Mouse (Mus musculus) neural tube, embryonic 14.5 days (tissue): ENCODE results near the gene Hecw2. TPM values are rescaled to one million over a fixed set of nuclear protein-coding genes. Genes with fewer than 3 reads are reported as not detected.

Experiments
- ATAC-seq: fragments of 200-750 bp; cut with Nextera tagmentation; 2 replicates; pipeline ENCODE4 v1.8.0; 2017; ENCODE audit warnings: low read depth, mild to moderate bottlenecking, moderate TSS enrichment, moderate library complexity
- H3K27ac ChIP-seq: fragments of 300-500 bp; sonication (generic); 2 replicates; pipeline ENCODE4 v1.5.1; 2014; ENCODE audit warnings: low read depth, mild to moderate bottlenecking, control low read depth, low read length, moderate library complexity, mixed read lengths
- H3K27me3 ChIP-seq: fragments of 300-500 bp; sonication (generic); 2 replicates; pipeline ENCODE4 v1.6.1; 2014; ENCODE audit warnings: low read length; ENCODE audit not compliant: control insufficient read depth, insufficient read depth
- H3K36me3 ChIP-seq: fragments of 300-500 bp; sonication (generic); 2 replicates; pipeline ENCODE4 v1.6.1; 2014; ENCODE audit warnings: low read length, mixed read lengths; ENCODE audit not compliant: control insufficient read depth, insufficient read depth
- H3K4me1 ChIP-seq: fragments of 300-500 bp; sonication (generic); 2 replicates; pipeline ENCODE4 v1.6.1; 2014; ENCODE audit warnings: low read length; ENCODE audit not compliant: control insufficient read depth, insufficient read depth
- H3K4me2 ChIP-seq: fragments of 300-500 bp; sonication (generic); 2 replicates; pipeline ENCODE4 v1.6.1; 2014; ENCODE audit warnings: mild to moderate bottlenecking, low read depth, low read length, control low read depth
- H3K4me3 ChIP-seq: fragments of 300-500 bp; sonication (generic); 2 replicates; pipeline ENCODE4 v1.5.1; 2014; ENCODE audit warnings: low read depth, low read length, control low read depth, mixed read lengths
- H3K9ac ChIP-seq: fragments of 300-500 bp; sonication (generic); replicated peaks from 2 replicates; pipeline ENCODE4 v1.6.1; 2014; ENCODE audit warnings: low read depth, mild to moderate bottlenecking, control low read depth, low read length, mixed read lengths
- H3K9me3 ChIP-seq: fragments of 300-500 bp; sonication (generic); 2 replicates; pipeline ENCODE4 v1.6.1; 2016; ENCODE audit warnings: low read length; ENCODE audit not compliant: control insufficient read depth
- WGBS: fragments of 180-500 bp; shearing (Covaris S2); extraction: QIAGEN DNeasy Blood & Tissue Kit; methylation state at CpG from one replicate; pipeline ENCODE4 v1.1.7; 2014; 5-methylcytosine and 5-hydroxymethylcytosine counted together
- polyA plus RNA-seq: library from polyadenylated mRNA; unstranded; fragments of >200 nt; fragmentation: Nextera tagmentation; extraction: Ambion mirVana; gene quantifications from 2 replicates; pipeline ENCODE4 v1.2.1, GENCODE M21; 2014

The Hecw2 gene
- polyA plus RNA-seq, 1 experiment from 2014 or later, result 10.0 TPM

- no peak overlapping the region for H3K9ac ChIP-seq
- H3K4me2 ChIP-seq, result no peak overlapping the region
- H3K4me3 ChIP-seq, result no peak overlapping the region
- no peaks in the 10 kb centered on the region for H3K4me1 ChIP-seq
- H3K27me3 ChIP-seq, result no peaks in the 10 kb centered on the region
- no peak overlapping the region for H3K27ac ChIP-seq
- 96% methylated on average over 2 of the region's 2 CpGs for WGBS
- no peaks in the 10 kb centered on the region for H3K9me3 ChIP-seq
- no peaks in the 10 kb centered on the region for H3K36me3 ChIP-seq
- ATAC-seq, result no peak
Measured at GRCm38 (mm10) chr1:54176592-54176991, 18.4 kb downstream of the Hecw2 start.

GRCm38 (mm10) chr1:54168014-54168413, 27.0 kb downstream of the Hecw2 start:
- no peaks in the 10 kb centered on the region for H3K27me3 ChIP-seq
- H3K36me3 ChIP-seq, result no peaks in the 10 kb centered on the region
- no peak for ATAC-seq
- no peak overlapping the region for H3K27ac ChIP-seq
- WGBS, result 91% methylated on average over 3 of the region's 3 CpGs
- H3K9ac ChIP-seq, result no peak overlapping the region
- no peaks in the 10 kb centered on the region for H3K9me3 ChIP-seq
- no peak overlapping the region for H3K4me2 ChIP-seq
- H3K4me3 ChIP-seq, result no peak overlapping the region
- no peaks in the 10 kb centered on the region for H3K4me1 ChIP-seq

DNA sequence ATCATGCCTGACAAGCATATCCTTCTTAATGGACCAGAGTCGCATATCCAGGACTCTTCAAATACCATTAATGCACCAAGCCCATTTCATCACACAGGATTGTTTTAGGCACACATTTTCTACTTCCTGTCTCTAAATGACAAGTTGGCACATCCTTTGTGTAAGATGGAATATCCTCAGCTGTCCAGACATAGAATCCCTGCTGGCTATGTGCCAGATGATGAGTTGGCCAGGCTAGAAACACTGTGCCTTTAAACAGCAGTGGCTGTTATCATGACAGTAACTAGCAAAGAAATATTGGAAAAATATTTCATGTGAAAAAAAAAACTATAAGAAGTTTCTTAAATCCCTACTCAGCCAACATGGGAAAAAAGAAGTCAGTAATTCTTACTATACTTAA, 35.4 kb downstream of the Hecw2 start:
- Histone ChIP-seq H3K4me2 (no peak overlapping the region), H3K4me3 (no peak overlapping the region), H3K4me1 (no peaks in the 10 kb centered on the region), H3K36me3 (no peaks in the 10 kb centered on the region), H3K27me3 (no peaks in the 10 kb centered on the region), H3K27ac (no peak overlapping the region), H3K9ac (no peak overlapping the region), H3K9me3 (no peaks in the 10 kb centered on the region)
- no peak for ATAC-seq
- WGBS, result 70% methylated on average over 1 of the region's 1 CpGs

GRCm38 (mm10) chr1:54153216-54153786, 41.7 kb downstream of the Hecw2 start:
- whole genome bisulfite sequencing, result 85% methylated on average over 6 of the region's 6 CpGs
- Histone ChIP-seq H3K27me3 (no peaks in the 10 kb centered on the region), H3K4me1 (no peaks in the 10 kb centered on the region), H3K4me2 (no peak overlapping the region), H3K36me3 (no peaks in the 10 kb centered on the region), H3K4me3 (no peak overlapping the region), H3K9me3 (no peaks in the 10 kb centered on the region), H3K27ac (no peak overlapping the region), H3K9ac (no peak overlapping the region)
- ATAC-seq, result no peak

DNA sequence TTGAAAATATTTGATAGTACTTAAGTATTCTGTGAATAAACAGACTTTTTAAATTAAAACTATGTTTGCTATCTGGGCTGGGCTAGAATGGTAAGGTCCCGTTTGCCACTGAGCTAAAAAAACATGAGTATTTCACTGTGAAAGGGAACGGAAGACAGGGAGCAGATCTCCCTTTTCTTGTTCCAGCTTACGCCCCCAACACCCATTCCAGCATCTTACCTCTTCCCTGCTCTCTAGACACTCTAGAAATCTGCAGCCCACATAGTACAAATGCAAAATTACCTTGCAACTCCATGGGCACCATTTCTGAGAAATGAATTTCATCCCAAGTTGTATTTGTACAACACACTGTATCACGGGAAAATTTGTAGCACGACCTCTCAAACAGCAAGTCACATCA, 49.9 kb downstream of the Hecw2 start:
- no peak for ATAC-seq
- Histone ChIP-seq H3K4me1 (no peaks in the 10 kb centered on the region), H3K9ac (no peak overlapping the region), H3K27me3 (no peaks in the 10 kb centered on the region), H3K9me3 (no peaks in the 10 kb centered on the region), H3K4me3 (no peak overlapping the region), H3K4me2 (no peak overlapping the region), H3K27ac (no peak overlapping the region), H3K36me3 (no peaks in the 10 kb centered on the region)
- WGBS, result 93% methylated on average over 5 of the region's 5 CpGs

- Histone ChIP-seq H3K9ac (no peak overlapping the region), H3K27me3 (no peaks in the 10 kb centered on the region), H3K27ac (peak overlapping the region; percentile 23; the same call in 1 of the 2 replicates), H3K4me3 (no peak overlapping the region), H3K4me1 (0 out of 2 replicates have a peak, but pooled peaks cover 2% of the 10 kb centered on the region), H3K9me3 (no peaks in the 10 kb centered on the region), H3K4me2 (no peak overlapping the region), H3K36me3 (no peaks in the 10 kb centered on the region)
- 55% methylated on average over 4 of the region's 4 CpGs for WGBS
- ATAC-seq, result peak; percentile 54; the same call in 1 of the 2 replicates
Measured at GRCm38 (mm10) chr1:54133802-54134436, 61.0 kb downstream of the Hecw2 start.

DNA sequence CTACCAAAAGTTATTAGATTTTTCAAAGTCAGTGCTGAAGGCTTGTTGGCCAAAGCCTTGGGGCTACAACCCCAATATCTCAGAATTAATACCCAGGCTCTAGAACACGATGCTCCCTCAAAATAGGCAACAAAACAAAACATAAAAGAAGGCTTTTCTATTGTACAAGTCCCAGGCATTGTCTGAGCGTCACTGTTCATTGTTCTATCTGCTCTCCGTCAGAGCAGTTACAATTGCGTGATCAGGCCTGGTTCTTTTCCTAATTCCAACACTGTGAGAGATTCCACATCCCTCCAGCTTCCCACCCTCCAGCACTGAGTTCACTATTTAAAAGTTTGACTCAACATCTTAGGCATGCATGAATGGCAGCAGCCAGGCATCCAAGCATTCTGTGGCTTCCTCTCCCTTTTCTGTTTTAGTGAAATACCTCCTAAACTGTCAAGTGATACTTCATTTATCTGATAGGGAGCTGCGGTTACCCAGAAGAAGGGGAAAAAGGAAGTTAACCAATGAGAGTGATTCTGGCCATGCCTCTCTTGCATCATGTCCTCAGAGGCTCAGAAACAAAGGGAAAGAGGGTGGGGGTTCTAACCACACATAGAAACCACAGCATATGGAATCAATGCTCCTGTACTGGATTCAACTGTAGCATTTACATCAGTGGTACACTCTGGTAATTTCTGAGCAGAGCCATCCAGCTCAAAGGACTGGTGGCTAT, 66.1 kb downstream of the Hecw2 start:
- Histone ChIP-seq H3K9me3 (no peaks in the 10 kb centered on the region), H3K36me3 (no peaks in the 10 kb centered on the region), H3K9ac (no peak overlapping the region), H3K27ac (no peak overlapping the region), H3K4me1 (no peaks in the 10 kb centered on the region), H3K4me2 (no peak overlapping the region), H3K27me3 (no peaks in the 10 kb centered on the region), H3K4me3 (no peak overlapping the region)
- 57% methylated on average over 5 of the region's 5 CpGs for WGBS
- no peak for ATAC-seq

DNA sequence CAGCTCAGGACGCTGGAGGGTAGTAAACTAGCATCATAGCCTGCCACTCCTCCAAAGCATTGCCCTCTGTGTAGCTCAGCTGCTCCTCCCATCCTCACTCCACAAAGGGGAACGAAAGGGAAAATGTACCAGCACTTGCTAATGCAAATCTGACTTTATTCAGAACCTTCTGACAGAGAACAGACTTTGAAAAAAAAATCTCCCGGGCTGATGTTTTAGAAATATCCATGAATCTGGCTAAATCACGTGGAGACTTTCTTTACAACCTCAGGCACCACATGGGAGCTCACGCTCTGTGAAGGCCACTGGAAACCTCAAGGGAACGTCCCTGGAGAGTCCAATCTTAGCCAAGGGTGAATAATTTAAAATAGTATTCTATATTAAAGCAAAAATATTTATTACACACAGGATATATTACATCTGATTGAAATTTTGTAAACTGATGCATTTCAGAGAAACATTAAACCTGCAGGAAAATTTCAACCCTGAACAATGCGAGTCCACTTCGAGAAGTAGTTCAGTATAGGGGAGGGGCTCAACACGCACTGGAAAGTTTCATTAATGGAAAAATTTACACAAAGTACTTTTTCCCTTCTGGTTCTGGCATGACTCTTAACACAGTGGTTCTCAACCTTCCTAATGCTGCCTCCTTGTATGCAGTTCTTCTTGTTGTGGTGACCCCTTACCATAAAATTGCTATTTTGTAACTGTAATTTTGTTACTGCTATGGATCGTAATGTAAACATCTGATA, 67.8 kb downstream of the Hecw2 start:
- ATAC-seq, result no peak
- WGBS, result 74% methylated on average over 10 of the region's 10 CpGs

More for the DNA sequence above, 67.8 kb downstream of the Hecw2 start:
- no peaks in the 10 kb centered on the region for H3K9me3 ChIP-seq
- no peak overlapping the region for H3K4me3 ChIP-seq
- H3K9ac ChIP-seq, result no peak overlapping the region
- H3K27me3 ChIP-seq, result no peaks in the 10 kb centered on the region
- H3K27ac ChIP-seq, result no peak overlapping the region
- no peaks in the 10 kb centered on the region for H3K36me3 ChIP-seq
- H3K4me2 ChIP-seq, result no peak overlapping the region
- H3K4me1 ChIP-seq, result 0 out of 2 replicates have a peak, but pooled peaks cover 2% of the 10 kb centered on the region
